Comparison of ENCODE assay signal across 8 mouse cellular contexts in genomic region chr6:84009172-84009872, GRCm38 (mm10). TPM values are rescaled to one million over a fixed set of nuclear protein-coding genes. Genes with fewer than 3 reads are reported as not detected.
DNase-seq lines count a peak whose midpoint lies in the region; ATAC-seq lines count a peak whose summit lies in the region.

No protein-coding gene starts in this region.

- peak overlapping the region; percentile 74 for H3K9ac ChIP-seq in heart, embryonic 14.5 days (ENCODE audit: low read length)
- no peak overlapping the region; the same call in 1 of the 2 replicates for H3K9ac ChIP-seq in limb, embryonic 11.5 days (ENCODE audit: low read length)
- peak overlapping the region; percentile 71 for H3K9ac ChIP-seq in stomach, embryonic 16.5 days (ENCODE audit: low read length)

- peak; percentile 23 for DNase-seq in retina, embryonic 14.5 days (ENCODE audit: low spot score)
- DNase-seq in retina, postnatal 1 day = no peak
- DNase-seq in limb, embryonic 11.5 days (ENCODE audit: low spot score) = no peak
- no peak for DNase-seq in urinary bladder, postnatal 14 days (ENCODE audit: low spot score)
- DNase-seq in right cerebral cortex, postnatal 36 days (ENCODE audit: low spot score in 2 of 2) = no peak
- no peak for DNase-seq in gastrocnemius, postnatal 25 days

- no peaks in the 10 kb centered on the region for H3K9me3 ChIP-seq in heart, embryonic 14.5 days (ENCODE audit: control insufficient read depth, low read length)
- no peaks in the 10 kb centered on the region for H3K9me3 ChIP-seq in limb, embryonic 11.5 days (ENCODE audit: control insufficient read depth, low read length)
- H3K9me3 ChIP-seq in stomach, embryonic 16.5 days (replicated peaks; ENCODE audit: control insufficient read depth, low read length) = no peaks in the 10 kb centered on the region

- peak overlapping the region; percentile 50 to 51 for H3K4me3 ChIP-seq in heart, embryonic 14.5 days (ENCODE audit: control insufficient read depth in 1 of 2, insufficient read depth in 1 of 2, low read depth in 1 of 2, low read length in 2 of 2)
- no peak overlapping the region; the same call in 1 of the 2 replicates for H3K4me3 ChIP-seq in limb, embryonic 11.5 days (ENCODE audit: low read depth, low read length)
- H3K4me3 ChIP-seq in stomach, embryonic 16.5 days (replicated peaks; ENCODE audit: low read length) = peak overlapping the region; percentile 39

- no peaks in the 10 kb centered on the region for H3K36me3 ChIP-seq in heart, embryonic 14.5 days (ENCODE audit: control insufficient read depth, insufficient read depth, low read length)
- no peaks in the 10 kb centered on the region for H3K36me3 ChIP-seq in limb, embryonic 11.5 days (ENCODE audit: control insufficient read depth, insufficient read depth, low read length)
- no peaks in the 10 kb centered on the region for H3K36me3 ChIP-seq in stomach, embryonic 16.5 days (ENCODE audit: control insufficient read depth, insufficient read depth, low read length)

- H3K4me1 ChIP-seq in heart, embryonic 14.5 days (ENCODE audit: control insufficient read depth in 2 of 2, insufficient read depth in 2 of 2, low read length in 2 of 2) = peaks cover 29 to 40% of the 10 kb centered on the region in 2 experiments
- H3K4me1 ChIP-seq in limb, embryonic 11.5 days (ENCODE audit: control insufficient read depth, insufficient read depth, low read length) = peaks cover 14% of the 10 kb centered on the region; the same call in 1 of the 2 replicates
- peaks cover 16% of the 10 kb centered on the region for H3K4me1 ChIP-seq in stomach, embryonic 16.5 days (ENCODE audit: control insufficient read depth, insufficient read depth, low read length)

- H3K4me2 ChIP-seq in heart, embryonic 14.5 days (ENCODE audit: low read length) = peak overlapping the region; percentile 91
- H3K4me2 ChIP-seq in limb, embryonic 11.5 days (ENCODE audit: low read depth, severe bottlenecking) = peak overlapping the region; percentile 66
- peak overlapping the region; percentile 67 for H3K4me2 ChIP-seq in stomach, embryonic 16.5 days (ENCODE audit: low read depth, low read length)

- 5% methylated on average over 8 of the region's 8 CpGs for WGBS in heart, embryonic 14.5 days
- WGBS in limb, embryonic 11.5 days = 15% methylated on average over 8 of the region's 8 CpGs
- 20% methylated on average over 8 of the region's 8 CpGs for WGBS in stomach, embryonic 16.5 days

- peak overlapping the region; percentile 91 to 92 for H3K27ac ChIP-seq in heart, embryonic 14.5 days (replicated peaks in 1 of 2; ENCODE audit: control insufficient read depth in 1 of 2, insufficient read depth in 1 of 2, low read depth in 2 of 2, low read length in 2 of 2)
- no peak overlapping the region for H3K27ac ChIP-seq in limb, embryonic 11.5 days (replicated peaks; ENCODE audit: low read depth, low read length)
- H3K27ac ChIP-seq in stomach, embryonic 16.5 days (ENCODE audit: low read length) = peak overlapping the region; percentile 76

- peak; percentile 40; the same call in 1 of the 2 replicates for ATAC-seq in heart, embryonic 14.5 days (ENCODE audit: insufficient number of reproducible peaks, insufficient read depth, low FRiP score, low read depth)
- no peak for ATAC-seq in limb, embryonic 11.5 days (ENCODE audit: insufficient number of reproducible peaks, low FRiP score, low TSS enrichment, low read depth)
- ATAC-seq in stomach, embryonic 16.5 days (ENCODE audit: insufficient read depth, low FRiP score) = no peak

- H3K27me3 ChIP-seq in heart, embryonic 14.5 days (ENCODE audit: control insufficient read depth, insufficient read depth, low read length) = no peaks in the 10 kb centered on the region
- H3K27me3 ChIP-seq in limb, embryonic 11.5 days (ENCODE audit: control insufficient read depth, insufficient read depth, low read length) = peaks cover 12% of the 10 kb centered on the region
- H3K27me3 ChIP-seq in stomach, embryonic 16.5 days (ENCODE audit: control insufficient read depth, insufficient read depth, low read length) = peaks cover 3% of the 10 kb centered on the region; the same call in 1 of the 2 replicates

RNA-seq across cellular contexts. Expression of gene Dysf, which starts 0.9 kb away (rescaled TPM):
- 18.6 and 19.3 TPM in 2 replicates for polyA plus RNA-seq in heart, embryonic 14.5 days (2014; fragmentation: Nextera tagmentation; extraction: Ambion mirVana)
- polyA plus RNA-seq in limb, embryonic 11.5 days (2014; fragmentation: Nextera tagmentation; extraction: Ambion mirVana) = 16.7 and 17.9 TPM in 2 replicates
- 9.6 and 11.5 TPM in 2 replicates for polyA plus RNA-seq in stomach, embryonic 16.5 days (2015; fragmentation: Nextera tagmentation; extraction: Ambion mirVana)
- 10 to 100 TPM; 84.4 to 99.3 TPM for total RNA-seq in gastrocnemius, postnatal 25 days (2021)
